Mouse (Mus musculus) forebrain, embryonic 14.5 days (tissue): Measurements from ENCODE around the gene Wnt2. TPM values are rescaled to one million over a fixed set of nuclear protein-coding genes. Genes with fewer than 3 reads are reported as not detected.

Source experiments
- ATAC-seq: fragments of 200-750 bp; cut with Nextera tagmentation; 2 replicates; pipeline ENCODE4 v1.8.0; 2017; ENCODE audit warnings: mild to moderate bottlenecking, moderate library complexity
- DNase-seq: peaks from one replicate; pipeline ENCODE4 v3.0.0-alpha.2; 2015; ENCODE audit warnings: low spot score
- H3K27ac ChIP-seq: fragments of 300-500 bp; sonication (generic); 2 replicates; pipeline ENCODE4 v1.5.1; 2014; ENCODE audit warnings: low read depth, mild to moderate bottlenecking, control low read depth, low read length, moderate library complexity
- H3K27me3 ChIP-seq: fragments of 300-500 bp; sonication (generic); replicated peaks from 2 replicates; pipeline ENCODE4 v1.6.1; 2014; ENCODE audit warnings: low read length, control low read depth, mixed read lengths; ENCODE audit not compliant: control insufficient read depth, insufficient read depth
- H3K36me3 ChIP-seq: fragments of 300-500 bp; sonication (generic); 2 replicates; pipeline ENCODE4 v1.6.1; 2014; ENCODE audit warnings: low read length, control low read depth; ENCODE audit not compliant: control insufficient read depth, insufficient read depth
- H3K4me1 ChIP-seq: fragments of 300-500 bp; sonication (generic); 2 replicates; pipeline ENCODE4 v1.6.1; 2014; ENCODE audit warnings: antibody characterized with exemption, low read length, control low read depth; ENCODE audit not compliant: control insufficient read depth, insufficient read depth
- H3K4me2 ChIP-seq: fragments of 300-500 bp; sonication (generic); 2 replicates; pipeline ENCODE4 v1.6.1; 2014; ENCODE audit warnings: mild to moderate bottlenecking, control low read depth, low read length
- H3K4me3 ChIP-seq: fragments of 300-500 bp; sonication (generic); 2 replicates; pipeline ENCODE4 v1.5.1; 2014; ENCODE audit warnings: low read depth, low read length, control low read depth
- H3K9ac ChIP-seq: fragments of 300-500 bp; sonication (generic); 2 replicates; pipeline ENCODE4 v1.6.1; 2014; ENCODE audit warnings: mild to moderate bottlenecking, low read length, control low read depth, moderate library complexity
- H3K9me3 ChIP-seq: fragments of 300-500 bp; sonication (generic); replicated peaks from 2 replicates; pipeline ENCODE4 v1.6.1; 2016; ENCODE audit warnings: low read length, control low read depth, mixed read lengths; ENCODE audit not compliant: control insufficient read depth
- WGBS: fragments of 180-500 bp; shearing (Covaris S2); extraction: QIAGEN DNeasy Blood & Tissue Kit; methylation state at CpG from one replicate; pipeline ENCODE4 v1.1.7; 2014; 5-methylcytosine and 5-hydroxymethylcytosine counted together
- polyA plus RNA-seq: library from polyadenylated mRNA; unstranded; fragments of >200 nt; fragmentation: Nextera tagmentation; extraction: Ambion mirVana; gene quantifications from 2 replicates; pipeline ENCODE4 v1.2.1, GENCODE M21; 2014

Wnt2 gene
- polyA plus RNA-seq, 1 experiment from 2014 or later = not detected

DNA sequence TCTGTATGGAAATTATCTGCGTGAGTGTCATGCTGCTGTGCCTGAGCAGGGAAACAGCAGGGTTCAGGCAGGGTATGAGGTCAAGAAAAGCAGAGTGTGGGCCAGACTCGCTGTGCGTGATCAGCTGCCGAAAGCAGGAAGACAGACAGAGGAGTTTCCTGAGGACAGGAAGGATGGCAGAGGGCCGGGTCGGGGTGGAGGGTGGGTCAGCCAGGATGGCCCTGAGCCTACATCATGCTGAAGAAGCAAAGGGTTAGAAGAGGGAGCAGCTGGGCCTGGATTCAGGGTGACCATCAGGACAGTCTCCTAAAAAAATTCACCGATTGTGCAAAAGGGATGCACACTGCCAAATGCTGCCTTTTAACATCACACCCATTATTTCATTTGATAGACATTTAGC, 38.8 kb downstream of the Wnt2 start:
- Histone ChIP-seq H3K27ac (no peak overlapping the region), H3K9ac (no peak overlapping the region), H3K27me3 (no peaks in the 10 kb centered on the region), H3K4me3 (no peak overlapping the region), H3K4me2 (no peak overlapping the region), H3K4me1 (no peaks in the 10 kb centered on the region), H3K9me3 (no peaks in the 10 kb centered on the region), H3K36me3 (no peaks in the 10 kb centered on the region)
- ATAC-seq = no peak
- DNase-seq = no peak
- whole genome bisulfite sequencing = 81% methylated on average over 7 of the region's 7 CpGs

DNA sequence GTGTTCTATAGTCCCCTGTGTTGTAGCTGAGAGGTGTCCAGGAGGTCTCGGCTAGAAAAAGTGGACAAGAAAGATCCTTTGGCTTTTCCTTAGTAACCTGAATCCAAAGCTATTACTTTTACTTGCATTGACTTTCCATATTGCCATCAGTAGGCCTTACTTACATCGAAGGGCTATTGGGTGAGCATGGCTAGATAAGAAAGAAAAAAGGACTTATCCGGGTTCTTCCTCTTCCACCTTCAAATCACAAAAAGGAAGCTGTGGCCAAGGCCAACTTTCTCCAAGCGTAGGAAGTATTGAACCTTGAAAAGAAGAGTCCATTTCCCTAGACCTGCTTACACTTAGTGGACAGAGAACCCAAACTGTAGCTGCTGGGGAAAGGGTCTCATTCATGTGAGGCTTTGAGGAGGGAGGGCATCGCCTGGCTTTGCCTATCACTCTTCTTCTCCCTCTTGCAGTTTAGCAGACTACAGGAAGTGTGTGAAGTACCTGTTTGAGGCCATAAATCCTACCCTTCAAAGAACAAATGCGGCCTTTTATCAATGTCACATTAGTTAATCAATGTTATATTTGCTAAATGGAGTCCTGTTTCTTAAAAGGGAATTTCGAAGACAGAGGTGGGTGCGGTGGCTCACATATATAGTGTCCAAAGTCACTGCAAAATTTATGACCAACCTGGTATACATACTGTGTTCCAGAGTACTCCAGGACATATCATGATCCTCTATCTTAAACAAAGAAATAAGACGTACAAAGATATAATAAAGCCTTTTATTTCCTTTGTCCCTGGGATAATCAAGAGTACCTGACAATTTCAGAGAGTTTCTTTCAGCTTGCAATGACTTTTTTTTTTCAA, 40.0 kb downstream of the Wnt2 start:
- no peaks in the 10 kb centered on the region for H3K9me3 ChIP-seq
- ATAC-seq = no peak

GRCm38 (mm10) chr6:17979361-17979760, 51.0 kb downstream of the Wnt2 start:
- ATAC-seq (no peak), DNase-seq (no peak)
- Histone ChIP-seq H3K4me2 (no peak overlapping the region), H3K9me3 (no peaks in the 10 kb centered on the region), H3K27me3 (no peaks in the 10 kb centered on the region), H3K9ac (no peak overlapping the region), H3K36me3 (no peaks in the 10 kb centered on the region), H3K4me3 (no peak overlapping the region), H3K27ac (no peak overlapping the region), H3K4me1 (no peaks in the 10 kb centered on the region)
- 91% methylated on average over 1 of the region's 1 CpGs for WGBS

More for the DNA sequence above, 40.0 kb downstream of the Wnt2 start:
- no peaks in the 10 kb centered on the region for H3K36me3 ChIP-seq
- no peak overlapping the region for H3K9ac ChIP-seq
- no peak overlapping the region for H3K4me3 ChIP-seq
- H3K27me3 ChIP-seq = no peaks in the 10 kb centered on the region
- H3K4me2 ChIP-seq = no peak overlapping the region
- no peak for DNase-seq
- H3K4me1 ChIP-seq = no peaks in the 10 kb centered on the region
- WGBS = 94% methylated on average over 9 of the region's 9 CpGs
- H3K27ac ChIP-seq = no peak overlapping the region

GRCm38 (mm10) chr6:17978881-17979280, 51.5 kb downstream of the Wnt2 start:
- Histone ChIP-seq H3K27me3 (no peaks in the 10 kb centered on the region), H3K36me3 (no peaks in the 10 kb centered on the region), H3K4me1 (no peaks in the 10 kb centered on the region), H3K9ac (no peak overlapping the region), H3K4me3 (no peak overlapping the region), H3K27ac (no peak overlapping the region), H3K4me2 (no peak overlapping the region), H3K9me3 (no peaks in the 10 kb centered on the region)
- DNase-seq (no peak), ATAC-seq (no peak)
- WGBS = 72% methylated on average over 3 of the region's 3 CpGs

DNA sequence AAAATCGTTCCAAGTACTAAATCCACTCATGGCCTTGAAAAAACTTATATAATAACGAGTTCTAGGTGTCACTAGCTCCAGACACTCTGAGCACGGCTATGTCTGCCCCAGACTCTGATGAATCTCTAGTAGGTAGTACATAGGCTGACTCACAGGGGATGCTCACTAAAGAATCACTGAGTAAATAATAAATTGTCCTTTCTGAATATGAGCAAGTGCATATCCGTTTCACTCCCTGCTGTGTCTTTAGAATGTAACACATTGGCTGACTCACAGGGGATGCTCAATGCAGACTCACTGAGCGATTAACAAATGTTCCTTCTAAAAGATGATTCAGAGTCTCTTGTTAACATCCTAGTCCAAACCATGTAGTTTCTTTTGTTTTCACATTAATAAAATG, 52.1 kb downstream of the Wnt2 start:
- Histone ChIP-seq H3K4me2 (no peak overlapping the region), H3K27ac (no peak overlapping the region), H3K4me1 (no peaks in the 10 kb centered on the region), H3K36me3 (no peaks in the 10 kb centered on the region), H3K4me3 (no peak overlapping the region), H3K27me3 (no peaks in the 10 kb centered on the region), H3K9me3 (no peaks in the 10 kb centered on the region), H3K9ac (no peak overlapping the region)
- no peak for DNase-seq
- 74% methylated on average over 5 of the region's 5 CpGs for WGBS
- ATAC-seq = no peak

- Histone ChIP-seq H3K4me3 (no peak overlapping the region), H3K9me3 (no peaks in the 10 kb centered on the region), H3K4me1 (no peaks in the 10 kb centered on the region), H3K36me3 (no peaks in the 10 kb centered on the region), H3K27ac (no peak overlapping the region), H3K27me3 (no peaks in the 10 kb centered on the region), H3K9ac (no peak overlapping the region), H3K4me2 (no peak overlapping the region)
- DNase-seq (no peak), ATAC-seq (no peak)
- WGBS = 45% methylated on average over 1 of the region's 1 CpGs
Observed at GRCm38 (mm10) chr6:17977165-17977564, 53.2 kb downstream of the Wnt2 start.

GRCm38 (mm10) chr6:17974416-17974815, 56.0 kb downstream of the Wnt2 start:
- Histone ChIP-seq H3K4me3 (no peak overlapping the region), H3K4me2 (no peak overlapping the region), H3K9ac (no peak overlapping the region), H3K36me3 (no peaks in the 10 kb centered on the region), H3K27me3 (no peaks in the 10 kb centered on the region), H3K4me1 (no peaks in the 10 kb centered on the region), H3K27ac (no peak overlapping the region), H3K9me3 (no peaks in the 10 kb centered on the region)
- ATAC-seq = peak; percentile 34; the same call in 1 of the 2 replicates
- peak; percentile 60 for DNase-seq
- WGBS = 60% methylated on average over 3 of the region's 3 CpGs

GRCm38 (mm10) chr6:17971393-17971792, 59.0 kb downstream of the Wnt2 start:
- Histone ChIP-seq H3K4me3 (no peak overlapping the region), H3K9me3 (no peaks in the 10 kb centered on the region), H3K36me3 (no peaks in the 10 kb centered on the region), H3K27me3 (no peaks in the 10 kb centered on the region), H3K4me2 (no peak overlapping the region), H3K27ac (no peak overlapping the region), H3K9ac (no peak overlapping the region), H3K4me1 (no peaks in the 10 kb centered on the region)
- no peak for ATAC-seq
- no peak for DNase-seq

DNA sequence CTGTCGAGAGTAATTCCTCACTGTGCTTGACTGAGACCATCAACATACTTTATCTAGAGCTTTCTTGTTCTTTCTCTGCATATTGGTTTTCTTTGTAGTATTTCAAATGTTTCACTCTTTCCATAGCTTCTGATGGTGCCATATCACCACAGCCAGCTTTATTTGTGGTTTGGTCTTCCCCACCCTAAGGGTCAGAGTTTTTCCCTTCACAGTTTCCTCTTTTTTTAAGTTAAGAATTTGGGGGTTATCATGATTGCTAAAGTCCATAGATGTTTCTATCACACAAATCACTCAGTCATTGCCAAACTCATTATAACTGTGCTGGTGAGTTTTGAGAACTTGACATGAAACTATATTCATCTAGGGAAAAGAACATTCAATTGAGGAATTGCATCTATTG, 60.6 kb downstream of the Wnt2 start:
- DNase-seq (no peak), ATAC-seq (no peak)
- Histone ChIP-seq H3K4me3 (no peak overlapping the region), H3K27ac (no peak overlapping the region), H3K9ac (no peak overlapping the region), H3K4me1 (no peaks in the 10 kb centered on the region), H3K27me3 (no peaks in the 10 kb centered on the region), H3K36me3 (no peaks in the 10 kb centered on the region), H3K9me3 (no peaks in the 10 kb centered on the region), H3K4me2 (no peak overlapping the region)
- 95% methylated on average over 1 of the region's 1 CpGs for WGBS
